Mouse (Mus musculus) heart, postnatal 36 days (tissue): Measurements from ENCODE around the gene Ppm1e. TPM values are rescaled to one million over a fixed set of nuclear protein-coding genes. Genes with fewer than 3 reads are reported as not detected.

Experiments used
- total RNA-seq, 2 experiments: library from RNA; stranded (reverse); gene quantifications; 2 replicates each; pipeline ENCODE4 v1.2.3; 2021

Ppm1e gene
- total RNA-seq, 2 experiments from 2014 or later: 7.7 to 7.8 TPM

Other genes with a start within 250 kb of the Ppm1e start
- 10 to 100 TPM; 11.5 to 13.5 TPM for gene Ska2, start 249.8 kb downstream of the Ppm1e start, total RNA-seq
- 1 to 10 TPM; 6.8 to 8.4 TPM for gene Trim37, start 231.9 kb downstream of the Ppm1e start, total RNA-seq
- 1 to 10 TPM; 1.1 to 1.3 TPM for gene Rad51c, start 45.9 kb upstream of the Ppm1e start, total RNA-seq
- under 1 TPM in 1 of 2 experiments, not detected in 1; 0.33 TPM for gene Tex14, start 46.0 kb upstream of the Ppm1e start, total RNA-seq
- gene Gm11492, start 207.6 kb upstream of the Ppm1e start, total RNA-seq: not detected
- 10 to 100 TPM; 41.8 to 45.8 TPM for gene Sept4, start 209.9 kb upstream of the Ppm1e start, total RNA-seq
- 10 to 100 TPM; 18.8 to 27.1 TPM for gene Mtmr4, start 233.1 kb upstream of the Ppm1e start, total RNA-seq